Mouse (Mus musculus) spleen, postnatal 14 days (tissue): ENCODE data around the gene Nuak2.
"Not testable (repeated sequence)": the region's sequence is repeated elsewhere in the genome, so short reads cannot be mapped to it uniquely, and the experiment has no call there.

ENCODE experiments used
- DNase-seq, 2 experiments: peaks; one replicate each; pipeline ENCODE4 v3.0.0; 2021 to 2022; ENCODE audit warnings: low spot score in 2 of 2

The Nuak2 gene

DNA sequence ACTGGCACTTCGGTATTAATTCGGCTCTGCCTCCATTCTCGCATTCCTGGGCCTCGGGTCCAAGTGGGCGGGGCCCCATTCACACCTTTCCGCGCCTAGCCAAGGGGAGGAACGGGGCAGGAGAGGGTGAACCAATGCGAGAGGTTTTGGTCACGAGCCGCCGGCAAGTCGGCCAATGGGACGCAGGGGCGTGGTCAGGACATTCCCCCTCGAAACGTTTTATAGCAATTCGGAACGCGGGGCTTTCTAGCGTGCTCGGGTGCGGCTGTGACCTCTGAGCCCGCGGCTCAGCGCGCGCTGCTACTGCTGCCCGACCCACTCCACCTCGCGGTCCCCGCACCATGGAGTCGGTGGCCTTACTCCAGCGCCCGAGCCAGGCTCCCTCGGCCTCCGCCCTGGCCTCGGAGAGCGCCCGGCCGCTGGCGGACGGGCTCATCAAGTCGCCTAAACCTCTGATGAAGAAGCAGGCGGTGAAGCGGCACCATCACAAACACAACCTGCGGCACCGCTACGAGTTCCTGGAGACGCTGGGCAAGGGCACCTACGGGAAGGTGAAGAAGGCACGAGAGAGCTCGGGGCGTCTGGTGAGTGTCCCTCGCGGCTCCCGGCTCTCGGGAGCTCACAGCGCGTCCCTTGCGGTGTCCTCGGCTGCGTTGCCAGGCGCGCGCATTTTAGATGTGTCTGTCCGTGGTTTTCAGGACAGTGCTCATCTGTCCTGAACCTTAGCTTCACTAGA, at the start of gene Nuak2:
Gene Nuak2, plus strand, starts transcription at position 238 of the 736 bp plus-strand sequence.
- DNase-seq: peak; percentile 80 to 82

DNA sequence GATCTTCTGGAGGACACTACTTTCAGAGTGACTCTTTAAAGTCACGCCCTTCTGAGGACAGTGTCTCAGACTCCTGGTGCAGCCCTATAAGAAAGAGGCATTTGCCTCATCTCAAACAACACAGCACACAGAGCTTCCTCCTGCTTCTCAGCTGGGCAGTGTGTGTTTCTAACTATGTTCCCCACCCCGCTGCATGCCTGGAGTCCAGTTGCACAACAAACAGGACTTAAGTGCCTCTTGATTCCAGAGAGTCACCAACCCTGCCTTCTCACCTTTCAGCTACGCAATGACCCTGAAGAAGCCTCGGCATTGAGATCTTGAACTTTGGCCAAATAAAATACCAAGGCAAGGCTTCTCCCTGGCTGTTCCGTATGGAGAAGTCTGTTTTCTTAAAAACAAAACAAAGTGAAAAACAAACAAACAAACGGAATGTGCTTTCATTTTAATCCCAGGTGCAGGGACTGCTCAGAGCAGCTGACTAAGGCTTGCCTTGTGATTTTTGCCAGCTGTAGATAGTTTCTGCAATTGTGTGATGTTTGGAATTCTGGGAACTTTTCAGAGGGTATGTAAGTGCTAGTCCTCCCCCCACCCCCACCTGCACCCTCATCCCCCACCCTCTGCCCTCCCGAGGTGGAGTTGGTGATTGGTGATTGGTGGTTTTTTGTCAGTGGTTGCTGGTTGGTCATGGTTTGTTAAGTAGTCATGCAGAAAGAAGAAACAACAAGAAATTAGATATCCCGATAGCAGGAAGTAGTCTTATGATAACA, 49.0 kb upstream of the Nuak2 start:
- DNase-seq: no peak

- no peak for DNase-seq
Measured at GRCm38 (mm10) chr1:132267959-132268358, 48.0 kb upstream of the Nuak2 start.

DNA sequence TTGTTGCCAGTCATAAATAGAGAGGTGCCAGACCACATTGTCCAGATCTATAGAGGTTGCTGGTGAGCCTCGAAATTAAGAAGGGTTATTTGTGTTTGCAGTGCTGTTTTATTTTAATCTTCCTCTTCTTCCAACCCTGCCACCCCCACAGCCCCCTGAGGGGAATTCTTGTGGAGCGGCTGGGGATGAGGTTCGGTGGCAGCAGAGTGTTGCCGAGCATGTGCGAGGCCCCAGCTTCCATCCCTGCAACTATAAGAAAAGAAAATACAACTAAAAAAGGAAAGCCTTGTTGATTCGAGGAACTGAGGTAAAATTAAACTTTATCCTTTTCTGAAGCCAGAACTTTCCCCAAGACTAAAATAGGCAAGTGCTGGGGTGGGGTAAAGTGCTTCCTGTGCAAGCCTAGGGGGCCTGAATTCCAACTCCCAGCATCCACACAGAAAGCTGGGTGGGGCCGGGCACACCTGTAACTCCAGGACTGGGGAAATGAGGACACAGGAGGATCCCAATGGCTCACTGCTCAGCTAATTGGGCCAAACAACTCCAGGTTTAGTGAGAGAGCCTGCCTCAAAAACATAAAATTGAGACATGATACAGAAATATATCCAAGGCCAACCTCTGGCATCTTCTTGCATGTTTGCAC, 47.4 kb upstream of the Nuak2 start:
- DNase-seq: no peak

DNA sequence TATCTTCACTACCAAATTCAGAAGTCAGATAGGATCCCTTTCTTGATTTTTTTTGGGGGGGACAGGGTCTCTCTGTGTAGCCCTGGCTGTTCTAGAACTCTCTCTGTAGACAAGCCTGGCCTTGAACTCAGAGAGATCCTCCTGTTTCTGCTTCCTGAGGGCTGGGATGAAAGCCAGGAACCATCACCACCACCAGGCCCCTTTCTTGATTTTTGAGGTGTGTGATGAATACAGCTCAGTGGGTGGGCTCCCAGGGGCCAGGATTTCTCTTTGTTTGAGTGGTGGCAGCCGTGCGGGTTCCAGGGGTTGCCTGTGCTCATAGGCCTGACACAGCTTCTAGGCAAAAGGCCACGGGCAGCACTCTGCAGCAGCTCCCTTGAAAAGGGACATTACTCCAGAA, 44.7 kb upstream of the Nuak2 start:
- no peak for DNase-seq

DNA sequence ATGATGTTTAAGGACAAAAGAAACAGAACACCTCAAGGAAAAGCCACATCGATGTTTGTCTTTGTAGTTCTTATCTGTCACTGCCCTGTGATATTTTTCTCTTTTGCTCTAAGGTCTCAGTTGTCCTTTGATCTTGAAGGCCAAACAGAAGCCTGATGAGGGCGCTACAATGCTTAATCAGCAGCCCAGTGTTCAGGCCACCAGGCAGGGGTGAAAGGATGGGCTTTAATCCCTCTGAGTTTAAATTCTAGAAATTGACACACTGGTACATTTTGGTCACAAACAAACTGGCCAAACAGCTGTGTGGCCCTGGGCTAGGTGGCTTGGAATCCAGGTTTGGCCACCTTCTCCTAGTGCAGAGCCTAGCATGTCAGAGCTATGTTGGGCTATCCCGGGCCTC, 39.2 kb upstream of the Nuak2 start:
- DNase-seq: no peak

- no peak for DNase-seq
Measured at GRCm38 (mm10) chr1:132277124-132277523, 38.8 kb upstream of the Nuak2 start.

DNA sequence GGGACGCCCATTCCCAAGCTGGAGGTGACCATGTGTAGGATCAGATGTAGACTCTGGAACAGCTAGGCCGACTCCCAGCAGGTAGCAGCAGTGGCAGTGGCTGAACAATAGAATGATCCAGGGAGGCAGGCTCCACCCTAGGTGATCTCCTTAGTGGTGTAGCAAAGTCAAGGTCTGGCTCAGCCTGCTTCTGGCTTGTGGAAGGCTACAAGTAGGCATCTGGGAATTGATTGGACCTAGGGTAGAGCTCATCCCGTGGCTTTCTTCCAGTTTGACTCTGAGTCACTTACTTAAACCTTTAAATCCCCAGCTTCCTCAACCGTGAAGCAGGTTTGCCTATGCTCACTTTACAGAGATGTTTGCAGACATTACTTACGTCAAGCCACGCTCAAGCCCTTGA, 35.3 kb upstream of the Nuak2 start:
- DNase-seq: not testable (repeated sequence)

- DNase-seq: no peak
Measured at GRCm38 (mm10) chr1:132281523-132282176, 34.3 kb upstream of the Nuak2 start.

DNA sequence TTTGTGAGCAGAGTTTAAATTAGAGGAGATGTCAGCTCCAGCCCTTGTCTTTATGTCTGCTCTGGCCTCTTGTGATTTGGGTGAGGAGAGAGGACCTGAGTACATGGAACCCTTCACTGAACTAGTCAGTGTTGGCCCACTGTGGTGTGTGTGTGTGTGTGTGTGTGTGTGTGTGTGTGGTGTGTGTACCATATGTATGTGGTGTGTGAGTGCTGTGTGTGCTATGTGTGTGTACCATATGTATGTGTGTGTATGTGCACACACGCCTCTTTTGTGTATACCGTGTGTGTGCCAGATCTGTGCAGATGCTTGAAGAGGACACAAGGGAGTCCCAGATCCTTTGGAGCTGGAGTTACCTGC, 33.8 kb upstream of the Nuak2 start:
- no peak for DNase-seq

GRCm38 (mm10) chr1:132283018-132283417, 32.9 kb upstream of the Nuak2 start:
- DNase-seq: no peak

DNA sequence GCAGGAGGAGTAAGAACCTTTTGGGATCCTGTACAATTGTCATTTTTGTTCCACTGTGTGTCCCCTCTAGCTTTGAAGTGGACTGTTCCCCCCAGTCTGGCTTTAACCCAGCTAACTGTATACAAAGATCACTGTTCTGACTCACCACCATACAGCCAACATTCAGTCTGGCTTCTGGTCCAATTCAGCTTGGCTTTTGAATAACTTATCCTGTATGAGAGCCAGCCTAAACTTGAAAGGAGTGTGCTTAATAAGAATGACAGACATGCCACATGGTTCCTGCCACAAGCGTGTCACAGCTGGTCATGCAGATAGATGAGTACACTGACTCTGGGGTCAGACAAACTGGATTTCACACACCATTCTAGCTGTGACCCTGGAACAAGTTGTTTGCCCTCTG, 29.2 kb upstream of the Nuak2 start:
- no peak for DNase-seq

DNA sequence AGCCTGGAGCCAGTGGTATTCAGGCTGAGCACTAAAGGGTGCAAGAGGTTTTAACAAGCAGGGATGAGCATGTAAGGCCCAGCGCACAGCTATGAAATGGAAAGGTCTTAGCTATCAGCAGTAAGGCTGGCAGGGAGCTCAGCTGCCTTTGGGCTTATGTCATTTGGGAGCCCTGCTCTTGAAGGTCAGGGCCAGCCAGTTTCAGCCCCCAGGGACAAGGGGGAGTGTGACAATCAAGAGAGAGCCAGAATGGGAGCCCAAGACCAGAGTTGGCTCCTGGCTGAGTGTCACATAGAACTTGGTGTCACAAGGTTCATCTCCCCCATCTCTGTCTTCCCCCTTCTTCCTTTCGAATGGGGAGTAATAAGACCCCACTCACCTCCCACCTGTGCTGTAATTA, 28.5 kb upstream of the Nuak2 start:
- DNase-seq: no peak

DNA sequence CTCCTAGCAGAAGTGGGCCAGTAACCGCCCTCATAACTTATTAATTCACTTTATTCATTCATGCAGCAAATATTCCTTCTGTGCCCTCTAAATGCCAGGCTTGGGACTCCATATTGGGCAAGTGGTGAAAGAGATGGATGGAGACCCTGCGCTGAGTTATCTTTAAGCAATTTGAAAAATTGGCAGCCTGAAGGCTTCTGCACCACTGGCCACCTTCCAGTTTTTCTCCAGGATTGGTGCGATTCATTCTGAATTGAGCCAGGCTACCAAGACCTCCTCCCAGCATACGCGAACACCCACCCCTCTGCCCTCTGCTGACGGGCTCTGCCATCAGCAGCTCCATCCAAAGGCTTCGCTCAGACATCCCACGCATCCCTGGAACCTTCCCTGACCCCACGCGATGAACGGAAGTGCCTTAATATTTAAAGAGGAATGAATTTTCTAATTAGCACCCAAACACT, 27.9 kb upstream of the Nuak2 start:
- no peak for DNase-seq

DNA sequence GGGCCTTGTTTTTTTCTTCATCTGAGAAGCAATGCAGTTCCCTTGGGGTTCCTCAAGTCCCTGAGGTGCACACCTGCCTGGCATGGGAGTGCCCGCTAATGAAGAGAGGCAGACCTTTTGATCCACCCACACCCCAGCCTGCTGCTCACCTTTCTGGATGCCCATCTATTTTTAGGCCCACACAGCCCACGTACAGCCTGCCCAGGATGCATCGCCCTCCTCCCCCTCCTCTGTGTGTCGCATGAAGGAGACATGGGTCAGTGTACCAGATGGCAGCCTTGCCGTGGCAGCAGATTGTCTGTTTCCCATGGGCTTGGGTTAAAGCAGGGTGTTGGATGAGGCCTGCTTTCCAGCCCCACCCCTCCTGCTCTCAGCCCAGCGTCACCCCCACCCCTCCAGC, 26.0 kb upstream of the Nuak2 start:
- DNase-seq: peak in 1 of 2 experiments; percentile 23

- DNase-seq: no peak
Measured at GRCm38 (mm10) chr1:132290921-132291675, 24.8 kb upstream of the Nuak2 start.

- DNase-seq: no peak
Measured at GRCm38 (mm10) chr1:132291706-132292105, 24.2 kb upstream of the Nuak2 start.

DNA sequence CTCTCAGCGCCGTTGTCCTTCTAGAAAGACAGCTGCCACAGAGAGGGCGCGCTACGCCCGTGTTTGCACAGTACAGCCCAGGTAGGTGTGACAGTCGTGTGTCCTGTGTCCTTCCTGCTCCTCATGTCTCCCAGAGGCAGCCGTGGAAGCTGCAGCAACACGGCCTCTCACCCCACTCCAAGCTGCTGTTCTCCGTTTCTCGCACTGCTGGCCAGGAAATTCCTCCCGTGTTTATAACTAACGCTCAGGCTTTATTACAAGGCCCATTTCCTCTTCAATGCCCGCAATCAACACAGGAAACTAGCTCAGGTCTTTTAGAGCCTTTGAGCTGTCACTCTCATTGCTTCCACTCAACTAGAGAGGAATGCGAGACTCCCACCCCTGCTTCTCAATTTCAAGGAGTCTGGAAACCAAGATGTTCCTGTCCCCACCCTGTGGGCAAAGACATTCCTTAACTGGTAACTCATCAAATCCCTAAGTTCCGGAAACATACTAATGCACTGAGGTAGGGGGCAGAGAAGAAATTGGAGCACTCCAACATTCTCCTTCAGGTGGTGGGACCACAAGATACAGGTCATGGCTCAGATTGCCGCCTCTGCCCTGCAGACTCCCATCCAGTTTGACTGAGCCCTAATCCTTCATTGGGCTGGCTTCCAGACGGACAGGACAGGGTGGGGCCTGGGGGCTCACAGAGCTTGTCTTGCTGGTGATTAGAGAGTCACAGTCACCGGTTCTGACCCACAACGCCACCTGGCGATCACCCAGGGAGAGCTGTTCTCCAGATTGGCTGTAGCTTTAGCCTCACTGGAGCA, 23.4 kb upstream of the Nuak2 start:
- no peak for DNase-seq

DNA sequence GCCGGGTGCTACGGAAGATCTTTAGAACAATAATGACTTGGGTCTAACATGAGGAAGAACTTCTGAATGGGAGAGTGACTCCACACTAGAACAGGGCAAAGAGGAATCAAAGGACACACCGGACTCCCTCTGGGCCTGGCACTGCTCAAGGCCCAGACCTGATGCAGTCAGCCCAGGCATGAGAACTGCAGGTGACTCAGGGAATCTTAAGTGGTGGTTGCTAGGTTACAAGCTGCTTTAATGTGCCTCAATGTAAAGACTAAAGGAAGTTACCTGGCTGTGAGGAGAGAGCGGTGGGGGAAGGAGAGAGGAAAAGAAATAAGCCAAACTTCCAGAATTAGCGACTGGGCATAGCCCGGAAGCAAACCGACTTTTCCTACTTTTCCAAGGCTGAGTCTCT, 20.4 kb upstream of the Nuak2 start:
- no peak for DNase-seq

- no peak for DNase-seq
Measured at GRCm38 (mm10) chr1:132296051-132296450, 19.9 kb upstream of the Nuak2 start.

GRCm38 (mm10) chr1:132298425-132298800, 17.5 kb upstream of the Nuak2 start, which contains the start of gene Klhdc8a:
Gene Klhdc8a (plus strand): TSS chr1:132298626.
- DNase-seq: no peak
